Mouse (Mus musculus) ES-E14 (cell line): ENCODE data around the gene Ppdpf.

Source experiments
- CHD2 ChIP-seq: IDR thresholded peaks from 2 replicates; pipeline ENCODE4 v1.6.1; 2014; ENCODE audit warnings: mild to moderate bottlenecking, low read depth, low read length, inconsistent platforms
- HCFC1 ChIP-seq: IDR thresholded peaks from 2 replicates; pipeline ENCODE4 v1.6.1; 2012; ENCODE audit warnings: low read length, inconsistent platforms, borderline replicate concordance; ENCODE audit not compliant: insufficient read depth
- MAFK ChIP-seq: IDR thresholded peaks from 2 replicates; pipeline ENCODE4 v1.6.1; 2014; ENCODE audit warnings: mild to moderate bottlenecking, low read depth, low read length, inconsistent platforms; ENCODE audit not compliant: insufficient read depth
- ZC3H11A ChIP-seq: IDR thresholded peaks from 2 replicates; pipeline ENCODE4 v1.6.1; 2012; ENCODE audit warnings: low read depth, mild to moderate bottlenecking, inconsistent platforms, low read length, borderline replicate concordance
- ZNF384 ChIP-seq: IDR thresholded peaks from 2 replicates; pipeline ENCODE4 v1.6.1; 2012; ENCODE audit warnings: low read depth, low read length, inconsistent platforms

GRCm38 (mm10) chr2:181153131-181153530, 33.9 kb upstream of the Ppdpf start:
- TF ChIP-seq ZNF384 (no peak), CHD2 (no peak), ZC3H11A (no peak), MAFK (no peak), HCFC1 (no peak)
